Mouse (Mus musculus): ENCODE measurements around the gene A730046J19Rik.

Gene A730046J19Rik

GRCm38 (mm10) chrX:144153523-144153922, at the start of gene A730046J19Rik:
A730046J19Rik (plus strand) TSS chrX:144153695.
- no peak for DNase-seq (ENCODE audit: extremely low spot score, low spot score)

- DNase-seq (ENCODE audit: extremely low spot score, low spot score), result no peak
Measured at GRCm38 (mm10) chrX:144104619-144105416, 48.7 kb upstream of the A730046J19Rik start.

GRCm38 (mm10) chrX:144136281-144136680, 17.2 kb upstream of the A730046J19Rik start:
- no peak for DNase-seq (ENCODE audit: extremely low spot score, low spot score)

- DNase-seq (ENCODE audit: extremely low spot score, low spot score), result no peak
Measured at GRCm38 (mm10) chrX:144149987-144150386, 3.5 kb upstream of the A730046J19Rik start.

- no peak for DNase-seq (ENCODE audit: extremely low spot score, low spot score)
Measured at GRCm38 (mm10) chrX:144154111-144154510, 616 bp downstream of the A730046J19Rik start.

- DNase-seq (ENCODE audit: extremely low spot score, low spot score), result no peak
Measured at GRCm38 (mm10) chrX:144162936-144163335, 9.4 kb downstream of the A730046J19Rik start.
